ENCODE assay signal across 30 mouse cellular contexts in genomic region chr11:33927836-33928235, GRCm38 (mm10). TPM values are rescaled to one million over a fixed set of nuclear protein-coding genes. Genes with fewer than 3 reads are reported as not detected.
DNase-seq lines count a peak whose midpoint lies in the region; ATAC-seq lines count a peak whose summit lies in the region.
"Had no signal": no experiment of that assay in that cellular context is flagged by ENCODE, and none has a peak within 500 bp of the region (broad histone marks: within the 10 kb centered on the region; RNA-seq: fewer than 3 reads in every experiment).

No protein-coding gene starts in this region.

- peak; percentile 38 for DNase-seq in forebrain, embryonic 14.5 days (ENCODE audit: low spot score)
- DNase-seq in forebrain, embryonic 10.5 days (ENCODE audit: extremely low spot score, low spot score), result no peak
- peak; percentile 72 for DNase-seq in left cerebral cortex, postnatal 4 days
- no peak for DNase-seq in left cerebral cortex, adult 11 months (ENCODE audit: low spot score)
- DNase-seq in 416B (ENCODE audit: low read depth), result peak; percentile 17
- no peak for DNase-seq in left cerebral cortex, postnatal 10 days (ENCODE audit: extremely low spot score in 1 of 2, low spot score in 2 of 2)
- DNase-seq: adrenal gland, postnatal 25 days; cerebellum, adult 2 months; gastrocnemius, postnatal 10 days; heart, postnatal 10 days; kidney, adult 11 months; kidney, postnatal 14 days; liver, postnatal 0 days; retina, postnatal 1 day; right cerebral cortex, postnatal 14 days; thymus, postnatal 4 days had no signal

- 0 out of 2 replicates have a peak, but pooled peaks have one; percentile 33 for ATAC-seq in forebrain, embryonic 14.5 days
- ATAC-seq in hindbrain, embryonic 16.5 days, result peak; percentile 31; the same call in 1 of the 2 replicates
- no peak for ATAC-seq in hindbrain, embryonic 13.5 days (ENCODE audit: low FRiP score)
- ATAC-seq: CD4-positive, CD25-positive, alpha-beta regulatory T cell, adult 4 months; inflammation-experienced regulatory T-cells, adult 6 months; liver, embryonic 12.5 days; liver, postnatal 0 days had no signal

- H3K9ac ChIP-seq in forebrain, embryonic 14.5 days (ENCODE audit: low read length), result no peak overlapping the region
- H3K9ac ChIP-seq in hindbrain, embryonic 16.5 days (ENCODE audit: low read depth, low read length), result no peak overlapping the region
- no peak overlapping the region for H3K9ac ChIP-seq in hindbrain, embryonic 13.5 days
- H3K9ac ChIP-seq: embryonic facial prominence, embryonic 13.5 days; heart, embryonic 13.5 days; liver, embryonic 12.5 days; liver, postnatal 0 days; midbrain, embryonic 13.5 days had no signal

- no peak overlapping the region for H3K27ac ChIP-seq in forebrain, embryonic 14.5 days (ENCODE audit: low read depth, low read length)
- H3K27ac ChIP-seq in forebrain, embryonic 10.5 days, result no peak overlapping the region
- H3K27ac ChIP-seq in hindbrain, embryonic 16.5 days (ENCODE audit: low read depth, low read length), result no peak overlapping the region
- H3K27ac ChIP-seq in hindbrain, embryonic 13.5 days, result no peak overlapping the region
- H3K27ac ChIP-seq: embryonic facial prominence, embryonic 13.5 days; heart, embryonic 13.5 days; layer of hippocampus, adult 2 months; left cerebral cortex, adult 2 months; liver, embryonic 12.5 days; midbrain, embryonic 13.5 days had no signal

- no peak overlapping the region for H3K4me3 ChIP-seq in forebrain, embryonic 14.5 days (ENCODE audit: low read depth, low read length)
- H3K4me3 ChIP-seq in forebrain, embryonic 10.5 days, result no peak overlapping the region
- no peak overlapping the region for H3K4me3 ChIP-seq in hindbrain, embryonic 16.5 days (ENCODE audit: low read length)
- H3K4me3 ChIP-seq in hindbrain, embryonic 13.5 days, result no peak overlapping the region
- H3K4me3 ChIP-seq: embryonic facial prominence, embryonic 13.5 days; heart, embryonic 13.5 days; layer of hippocampus, adult 2 months; left cerebral cortex, adult 2 months; liver, embryonic 12.5 days; megakaryocyte, embryonic 14.5 days; midbrain, embryonic 13.5 days had no signal

- intact Hi-C loops in left cerebral cortex, postnatal 4 days (cut with DNase I), result no loop called here
- intact Hi-C loops in left cerebral cortex, postnatal 10 days (cut with DNase I), result no loop called here

- H3K9me3 ChIP-seq in forebrain, embryonic 14.5 days (replicated peaks; ENCODE audit: control insufficient read depth, low read length), result no peaks in the 10 kb centered on the region
- no peaks in the 10 kb centered on the region for H3K9me3 ChIP-seq in forebrain, embryonic 10.5 days
- no peaks in the 10 kb centered on the region for H3K9me3 ChIP-seq in hindbrain, embryonic 16.5 days (ENCODE audit: control insufficient read depth, low read length)
- H3K9me3 ChIP-seq in hindbrain, embryonic 13.5 days, result no peaks in the 10 kb centered on the region
- H3K9me3 ChIP-seq: embryonic facial prominence, embryonic 13.5 days; heart, embryonic 13.5 days; liver, embryonic 12.5 days; megakaryocyte, embryonic 14.5 days; midbrain, embryonic 13.5 days had no signal

- no peaks in the 10 kb centered on the region for H3K27me3 ChIP-seq in forebrain, embryonic 14.5 days (replicated peaks; ENCODE audit: control insufficient read depth, insufficient read depth, low read length)
- H3K27me3 ChIP-seq in forebrain, embryonic 10.5 days (ENCODE audit: poor library complexity, severe bottlenecking), result 0 out of 2 replicates have a peak, but pooled peaks cover 7% of the 10 kb centered on the region
- no peaks in the 10 kb centered on the region for H3K27me3 ChIP-seq in hindbrain, embryonic 16.5 days (replicated peaks; ENCODE audit: control insufficient read depth, insufficient read depth, low read length)
- peaks cover 8% of the 10 kb centered on the region; the same call in 1 of the 2 replicates for H3K27me3 ChIP-seq in hindbrain, embryonic 13.5 days
- H3K27me3 ChIP-seq: liver, embryonic 12.5 days; midbrain, embryonic 13.5 days had no signal

- H3K36me3 ChIP-seq in forebrain, embryonic 14.5 days (ENCODE audit: control insufficient read depth, insufficient read depth, low read length), result no peaks in the 10 kb centered on the region
- H3K36me3 ChIP-seq in forebrain, embryonic 10.5 days (replicated peaks), result no peaks in the 10 kb centered on the region
- H3K36me3 ChIP-seq in hindbrain, embryonic 16.5 days (ENCODE audit: control insufficient read depth, insufficient read depth, low read length), result no peaks in the 10 kb centered on the region
- H3K36me3 ChIP-seq in hindbrain, embryonic 13.5 days, result no peaks in the 10 kb centered on the region
- H3K36me3 ChIP-seq: embryonic facial prominence, embryonic 13.5 days; heart, embryonic 13.5 days; liver, embryonic 12.5 days; midbrain, embryonic 13.5 days had no signal

- 64% methylated on average over 4 of the region's 4 CpGs for WGBS in forebrain, embryonic 14.5 days
- WGBS in forebrain, embryonic 10.5 days, result 84% methylated on average over 4 of the region's 4 CpGs
- WGBS in hindbrain, embryonic 16.5 days, result 66% methylated on average over 4 of the region's 4 CpGs
- WGBS in hindbrain, embryonic 13.5 days, result 75% methylated on average over 4 of the region's 4 CpGs

- H3K4me1 ChIP-seq in forebrain, embryonic 14.5 days (ENCODE audit: control insufficient read depth, insufficient read depth, low read length), result peaks cover 3% of the 10 kb centered on the region; the same call in 1 of the 2 replicates
- peaks cover 20% of the 10 kb centered on the region for H3K4me1 ChIP-seq in forebrain, embryonic 10.5 days
- H3K4me1 ChIP-seq in hindbrain, embryonic 16.5 days (ENCODE audit: control insufficient read depth, insufficient read depth, low read depth, low read length), result peaks cover 7% of the 10 kb centered on the region; the same call in 1 of the 2 replicates
- H3K4me1 ChIP-seq in hindbrain, embryonic 13.5 days (replicated peaks), result peaks cover 20% of the 10 kb centered on the region

- H3K4me2 ChIP-seq in forebrain, embryonic 14.5 days (ENCODE audit: low read length), result no peak overlapping the region
- no peak overlapping the region for H3K4me2 ChIP-seq in hindbrain, embryonic 16.5 days (ENCODE audit: low read length)
- no peak overlapping the region for H3K4me2 ChIP-seq in hindbrain, embryonic 13.5 days
- H3K4me2 ChIP-seq: embryonic facial prominence, embryonic 13.5 days; heart, embryonic 13.5 days; liver, embryonic 12.5 days; midbrain, embryonic 13.5 days had no signal

RNA-seq across cellular contexts. Expression of gene Kcnmb1, which starts 35.0 kb away (rescaled TPM):
- 0.09 and 0.22 TPM in 2 replicates for polyA plus RNA-seq in forebrain, embryonic 14.5 days (2014; fragmentation: Nextera tagmentation; extraction: Ambion mirVana)
- polyA plus RNA-seq in forebrain, embryonic 10.5 days (2016; fragmentation: Nextera tagmentation; extraction: Ambion mirVana), result 0.04 and 0.09 TPM in 2 replicates
- 0.20 and 0.52 TPM in 2 replicates for polyA plus RNA-seq in hindbrain, embryonic 16.5 days (2015; fragmentation: Nextera tagmentation; extraction: Ambion mirVana)
- 0.27 and 0.52 TPM in 2 replicates for polyA plus RNA-seq in hindbrain, embryonic 13.5 days (2015; fragmentation: Nextera tagmentation; extraction: Ambion mirVana)
- under 1 TPM; 0.24 to 0.26 TPM for total RNA-seq in left cerebral cortex, postnatal 4 days (2021)
- under 1 TPM; 0.28 to 0.32 TPM for total RNA-seq in left cerebral cortex, postnatal 10 days (2021)
- total RNA-seq: common myeloid progenitor, adult 5-6 weeks; hematopoietic stem cell, adult 5-6 weeks; monocyte, adult 5-6 weeks had no signal

Comparison
In these comparisons a context has a peak if more than half of its experiments do, and no peak if none do; other contexts are left out.
1. DNase-seq: peak in forebrain, embryonic 14.5 days (single experiment), left cerebral cortex, postnatal 4 days (single experiment) and 416B (single experiment); none in forebrain, embryonic 10.5 days (single experiment), left cerebral cortex, adult 11 months (single experiment) and left cerebral cortex, postnatal 10 days (0 of 2).